In genomic region chr16:17251539-17251938, GRCm38 (mm10) we compare ENCODE assay signal across 8 mouse cellular contexts. TPM values are rescaled to one million over a fixed set of nuclear protein-coding genes. Genes with fewer than 3 reads are reported as not detected.
A peak's percentile ranks its signal among the peaks of the same experiment; 100 is the strongest.
DNase-seq lines count a peak whose midpoint lies in the region; ATAC-seq and TF ChIP-seq lines count a peak whose summit lies in the region.

No protein-coding gene starts in this region.

- peak; percentile 28; the same call in 1 of the 2 replicates for ATAC-seq in hindbrain, embryonic 16.5 days
- no peak for ATAC-seq in hindbrain, embryonic 11.5 days (ENCODE audit: low FRiP score)
- ATAC-seq in forebrain, embryonic 16.5 days: peak; percentile 21
- ATAC-seq in limb, embryonic 14.5 days (ENCODE audit: low FRiP score, low read depth): 0 out of 2 replicates have a peak, but pooled peaks have one; percentile 28

- DNase-seq in hindbrain, embryonic 11.5 days (ENCODE audit: low spot score): no peak
- DNase-seq in adrenal gland, adult 18-20 months (ENCODE audit: low spot score in 2 of 2): peak; percentile 79 to 80
- peak; percentile 75 for DNase-seq in limb, embryonic 14.5 days (ENCODE audit: low spot score)
- DNase-seq in ovary, postnatal 14 days (ENCODE audit: low spot score): peak; percentile 84
- no peak for DNase-seq in left cerebral cortex, adult 11 months (ENCODE audit: low spot score)
- DNase-seq in left cerebral cortex, postnatal 10 days (ENCODE audit: extremely low spot score in 1 of 2, low spot score in 2 of 2): no peak

- no peak overlapping the region for H3K4me2 ChIP-seq in hindbrain, embryonic 16.5 days (ENCODE audit: low read length)
- H3K4me2 ChIP-seq in hindbrain, embryonic 11.5 days (replicated peaks; ENCODE audit: low read depth, low read length): no peak overlapping the region
- no peak overlapping the region for H3K4me2 ChIP-seq in forebrain, embryonic 16.5 days (ENCODE audit: low read length)
- no peak overlapping the region for H3K4me2 ChIP-seq in limb, embryonic 14.5 days (replicated peaks; ENCODE audit: low read depth, low read length, severe bottlenecking)

- H3K9ac ChIP-seq in hindbrain, embryonic 16.5 days (ENCODE audit: low read depth, low read length): no peak overlapping the region
- H3K9ac ChIP-seq in hindbrain, embryonic 11.5 days (ENCODE audit: low read depth, low read length): no peak overlapping the region
- H3K9ac ChIP-seq in forebrain, embryonic 16.5 days (replicated peaks; ENCODE audit: low read depth, low read length): no peak overlapping the region
- H3K9ac ChIP-seq in limb, embryonic 14.5 days (ENCODE audit: low read depth, low read length, severe bottlenecking): no peak overlapping the region

- peaks cover 21% of the 10 kb centered on the region for H3K4me1 ChIP-seq in hindbrain, embryonic 16.5 days (ENCODE audit: control insufficient read depth, insufficient read depth, low read depth, low read length)
- H3K4me1 ChIP-seq in hindbrain, embryonic 11.5 days (replicated peaks; ENCODE audit: control insufficient read depth, insufficient read depth, low read length): peaks cover 11% of the 10 kb centered on the region
- H3K4me1 ChIP-seq in forebrain, embryonic 16.5 days (replicated peaks; ENCODE audit: control insufficient read depth, insufficient read depth, low read length): peaks cover 31% of the 10 kb centered on the region
- peaks cover 33% of the 10 kb centered on the region for H3K4me1 ChIP-seq in limb, embryonic 14.5 days (ENCODE audit: control insufficient read depth, insufficient read depth, low read length)

- H3K27me3 ChIP-seq in hindbrain, embryonic 16.5 days (replicated peaks; ENCODE audit: control insufficient read depth, insufficient read depth, low read length): no peaks in the 10 kb centered on the region
- H3K27me3 ChIP-seq in hindbrain, embryonic 11.5 days (ENCODE audit: control insufficient read depth, insufficient read depth, low read length): no peaks in the 10 kb centered on the region
- no peaks in the 10 kb centered on the region for H3K27me3 ChIP-seq in forebrain, embryonic 16.5 days (replicated peaks; ENCODE audit: control insufficient read depth, insufficient read depth, low read length)
- no peaks in the 10 kb centered on the region for H3K27me3 ChIP-seq in limb, embryonic 14.5 days (ENCODE audit: control insufficient read depth, insufficient read depth, low read length)

- no peaks in the 10 kb centered on the region for H3K9me3 ChIP-seq in hindbrain, embryonic 16.5 days (ENCODE audit: control insufficient read depth, low read length)
- H3K9me3 ChIP-seq in hindbrain, embryonic 11.5 days (ENCODE audit: control insufficient read depth, low read length): no peaks in the 10 kb centered on the region
- H3K9me3 ChIP-seq in forebrain, embryonic 16.5 days (ENCODE audit: control insufficient read depth, low read length): no peaks in the 10 kb centered on the region
- H3K9me3 ChIP-seq in limb, embryonic 14.5 days (ENCODE audit: control insufficient read depth, low read length): no peaks in the 10 kb centered on the region

- no peak overlapping the region for H3K4me3 ChIP-seq in hindbrain, embryonic 16.5 days (ENCODE audit: low read length)
- no peak overlapping the region for H3K4me3 ChIP-seq in hindbrain, embryonic 11.5 days (ENCODE audit: low read depth, low read length)
- no peak overlapping the region for H3K4me3 ChIP-seq in forebrain, embryonic 16.5 days (replicated peaks; ENCODE audit: low read length)
- no peak overlapping the region for H3K4me3 ChIP-seq in limb, embryonic 14.5 days (replicated peaks; ENCODE audit: low read length)

- 57% methylated on average over 3 of the region's 3 CpGs for WGBS in hindbrain, embryonic 16.5 days
- WGBS in hindbrain, embryonic 11.5 days: 91% methylated on average over 3 of the region's 3 CpGs
- 30% methylated on average over 3 of the region's 3 CpGs for WGBS in forebrain, embryonic 16.5 days
- 23% methylated on average over 3 of the region's 3 CpGs for WGBS in limb, embryonic 14.5 days

- H3K36me3 ChIP-seq in hindbrain, embryonic 16.5 days (ENCODE audit: control insufficient read depth, insufficient read depth, low read length): peaks cover 3% of the 10 kb centered on the region; the same call in 1 of the 2 replicates
- H3K36me3 ChIP-seq in hindbrain, embryonic 11.5 days (ENCODE audit: control insufficient read depth, insufficient read depth, low read length): no peaks in the 10 kb centered on the region
- no peaks in the 10 kb centered on the region for H3K36me3 ChIP-seq in forebrain, embryonic 16.5 days (ENCODE audit: control insufficient read depth, insufficient read depth)
- H3K36me3 ChIP-seq in limb, embryonic 14.5 days (ENCODE audit: control insufficient read depth, insufficient read depth, low read length): 0 out of 2 replicates have a peak, but pooled peaks cover 14% of the 10 kb centered on the region

- no peak for TF ChIP-seq POLR2A in limb, embryonic 14.5 days (IDR thresholded peaks at IDR 0.05; ENCODE audit: borderline replicate concordance, extremely low read depth, insufficient read depth, insufficient read length)

- no peak overlapping the region for H3K27ac ChIP-seq in hindbrain, embryonic 16.5 days (ENCODE audit: low read depth, low read length)
- H3K27ac ChIP-seq in hindbrain, embryonic 11.5 days (ENCODE audit: low read depth, low read length): no peak overlapping the region
- no peak overlapping the region for H3K27ac ChIP-seq in forebrain, embryonic 16.5 days (ENCODE audit: low read length)
- no peak overlapping the region for H3K27ac ChIP-seq in limb, embryonic 14.5 days (replicated peaks; ENCODE audit: low read depth, low read length)

- intact Hi-C loops in left cerebral cortex, postnatal 10 days (cut with DNase I): no loop called here

RNA-seq across cellular contexts. Expression of gene Hic2, which starts 18.2 kb away (rescaled TPM):
- polyA plus RNA-seq in hindbrain, embryonic 16.5 days (2015; fragmentation: Nextera tagmentation; extraction: Ambion mirVana): 6.1 and 7.1 TPM in 2 replicates
- 7.9 and 8.7 TPM in 2 replicates for polyA plus RNA-seq in hindbrain, embryonic 11.5 days (2014; fragmentation: Nextera tagmentation; extraction: Ambion mirVana)
- 1 to 10 TPM; 2.1 to 2.2 TPM for total RNA-seq in adrenal gland, adult 18-20 months (2021)
- 7.1 and 9.4 TPM in 2 replicates for polyA plus RNA-seq in forebrain, embryonic 16.5 days (2015; fragmentation: Nextera tagmentation; extraction: Ambion mirVana)
- 7.8 and 9.1 TPM in 2 replicates for polyA plus RNA-seq in limb, embryonic 14.5 days (2012; rRNA removed)
- polyA plus RNA-seq in limb, embryonic 14.5 days (2014; fragmentation: Nextera tagmentation; extraction: Ambion mirVana): 4.6 and 4.9 TPM in 2 replicates
- 1 to 10 TPM; 6.6 TPM for total RNA-seq in left cerebral cortex, postnatal 10 days (2021)

RNA-seq across cellular contexts. Expression of gene Tmem191c, which starts 24.3 kb away (rescaled TPM):
- polyA plus RNA-seq in hindbrain, embryonic 16.5 days (2015; fragmentation: Nextera tagmentation; extraction: Ambion mirVana): 85.8 and 111 TPM in 2 replicates
- 5.7 and 7.7 TPM in 2 replicates for polyA plus RNA-seq in hindbrain, embryonic 11.5 days (2014; fragmentation: Nextera tagmentation; extraction: Ambion mirVana)
- 10 to 100 TPM in 1 of 2 experiments, 1 to 10 TPM in 1; 8.1 to 16.6 TPM for total RNA-seq in adrenal gland, adult 18-20 months (2021)
- 23.0 and 43.0 TPM in 2 replicates for polyA plus RNA-seq in forebrain, embryonic 16.5 days (2015; fragmentation: Nextera tagmentation; extraction: Ambion mirVana)
- 23.8 and 28.2 TPM in 2 replicates for polyA plus RNA-seq in limb, embryonic 14.5 days (2012; rRNA removed)
- polyA plus RNA-seq in limb, embryonic 14.5 days (2014; fragmentation: Nextera tagmentation; extraction: Ambion mirVana): 7.5 and 8.2 TPM in 2 replicates
- 100 to 1,000 TPM; 121 to 123 TPM for total RNA-seq in left cerebral cortex, postnatal 10 days (2021)

RNA-seq across cellular contexts. Expression of gene Rimbp3, which starts 43.1 kb away (rescaled TPM):
- 1.7 and 1.9 TPM in 2 replicates for polyA plus RNA-seq in hindbrain, embryonic 16.5 days (2015; fragmentation: Nextera tagmentation; extraction: Ambion mirVana)
- polyA plus RNA-seq in hindbrain, embryonic 11.5 days (2014; fragmentation: Nextera tagmentation; extraction: Ambion mirVana): 0.78 and 1.0 TPM in 2 replicates
- total RNA-seq in adrenal gland, adult 18-20 months (2021): under 1 TPM in 1 of 2 experiments, not detected in 1; 0.06 TPM
- polyA plus RNA-seq in forebrain, embryonic 16.5 days (2015; fragmentation: Nextera tagmentation; extraction: Ambion mirVana): 1.8 and 2.3 TPM in 2 replicates
- 0.21 and 0.22 TPM in 2 replicates for polyA plus RNA-seq in limb, embryonic 14.5 days (2012; rRNA removed)
- polyA plus RNA-seq in limb, embryonic 14.5 days (2014; fragmentation: Nextera tagmentation; extraction: Ambion mirVana): 0.17 and 0.26 TPM in 2 replicates
- total RNA-seq in left cerebral cortex, postnatal 10 days (2021): 1 to 10 TPM; 1.7 to 1.9 TPM

RNA-seq across cellular contexts. Expression of gene Ube2l3, which starts 49.1 kb away (rescaled TPM):
- 294 and 296 TPM in 2 replicates for polyA plus RNA-seq in hindbrain, embryonic 16.5 days (2015; fragmentation: Nextera tagmentation; extraction: Ambion mirVana)
- 415 and 422 TPM in 2 replicates for polyA plus RNA-seq in hindbrain, embryonic 11.5 days (2014; fragmentation: Nextera tagmentation; extraction: Ambion mirVana)
- total RNA-seq in adrenal gland, adult 18-20 months (2021): 100 to 1,000 TPM; 186 to 220 TPM
- polyA plus RNA-seq in forebrain, embryonic 16.5 days (2015; fragmentation: Nextera tagmentation; extraction: Ambion mirVana): 298 and 325 TPM in 2 replicates
- polyA plus RNA-seq in limb, embryonic 14.5 days (2012; rRNA removed): 91.1 and 124 TPM in 2 replicates
- polyA plus RNA-seq in limb, embryonic 14.5 days (2014; fragmentation: Nextera tagmentation; extraction: Ambion mirVana): 304 and 323 TPM in 2 replicates
- 100 to 1,000 TPM; 149 to 151 TPM for total RNA-seq in left cerebral cortex, postnatal 10 days (2021)

Comparison
In these comparisons a context has a peak if more than half of its experiments do, and no peak if none do; other contexts are left out.
1. DNase-seq: peak in adrenal gland, adult 18-20 months (2 of 2), limb, embryonic 14.5 days (single experiment) and ovary, postnatal 14 days (single experiment); none in hindbrain, embryonic 11.5 days (single experiment), left cerebral cortex, adult 11 months (single experiment) and left cerebral cortex, postnatal 10 days (0 of 2).